Mouse (Mus musculus) heart, embryonic 14.5 days (tissue): ENCODE data around the gene Rfx7. TPM values are rescaled to one million over a fixed set of nuclear protein-coding genes. Genes with fewer than 3 reads are reported as not detected.
"Not testable (repeated sequence)": the region's sequence is repeated elsewhere in the genome, so short reads cannot be mapped to it uniquely, and the experiment has no call there.

Experiments used
- ATAC-seq: fragments of 200-750 bp; cut with Nextera tagmentation; 2 replicates; pipeline ENCODE4 v1.8.0; 2017; ENCODE audit warnings: low read depth, moderate TSS enrichment; ENCODE audit not compliant: insufficient number of reproducible peaks, insufficient read depth, low FRiP score
- H3K27ac ChIP-seq, 2 experiments: fragments of 200-500 bp in 1 of 2; fragments of 300-500 bp in 1 of 2; sonication (generic) in 1 of 2; replicated peaks in 1 of 2; 2 replicates each; pipeline ENCODE4 v1.5.1; 2012 to 2014; ENCODE audit warnings: low read depth in 2 of 2, low read length in 2 of 2, control low read depth in 1 of 2, mild to moderate bottlenecking in 1 of 2, mixed read lengths in 1 of 2; ENCODE audit not compliant: control insufficient read depth in 1 of 2, insufficient read depth in 1 of 2
- H3K27me3 ChIP-seq: fragments of 300-500 bp; sonication (generic); 2 replicates; pipeline ENCODE4 v1.6.1; 2014; ENCODE audit warnings: mild to moderate bottlenecking, low read length, control low read depth; ENCODE audit not compliant: control insufficient read depth, insufficient read depth
- H3K36me3 ChIP-seq: fragments of 300-500 bp; sonication (generic); 2 replicates; pipeline ENCODE4 v1.6.1; 2014; ENCODE audit warnings: mild to moderate bottlenecking, control low read depth, low read length, mixed read lengths; ENCODE audit not compliant: control insufficient read depth, insufficient read depth
- H3K4me1 ChIP-seq, 2 experiments: fragments of 200-500 bp in 1 of 2; fragments of 300-500 bp in 1 of 2; sonication (generic) in 1 of 2; 2 replicates each; pipeline ENCODE4 v1.6.1; 2012 to 2014; ENCODE audit warnings: low read length in 2 of 2, control low read depth in 1 of 2, mixed read lengths in 1 of 2; ENCODE audit not compliant: control insufficient read depth in 2 of 2, insufficient read depth in 2 of 2
- H3K4me2 ChIP-seq: fragments of 300-500 bp; sonication (generic); 2 replicates; pipeline ENCODE4 v1.6.1; 2014; ENCODE audit warnings: mild to moderate bottlenecking, low read length
- H3K4me3 ChIP-seq, 2 experiments: fragments of 200-500 bp in 1 of 2; fragments of 300-500 bp in 1 of 2; sonication (generic) in 1 of 2; 2 replicates each; pipeline ENCODE4 v1.5.1; 2012 to 2014; ENCODE audit warnings: low read length in 2 of 2, mild to moderate bottlenecking in 2 of 2, control low read depth in 1 of 2, low read depth in 1 of 2, moderate library complexity in 1 of 2; ENCODE audit not compliant: control insufficient read depth in 1 of 2, insufficient read depth in 1 of 2
- H3K9ac ChIP-seq: fragments of 300-500 bp; sonication (generic); 2 replicates; pipeline ENCODE4 v1.6.1; 2014; ENCODE audit warnings: mild to moderate bottlenecking, low read length
- H3K9me3 ChIP-seq: fragments of 300-500 bp; sonication (generic); 2 replicates; pipeline ENCODE4 v1.6.1; 2016; ENCODE audit warnings: low read length, control low read depth; ENCODE audit not compliant: control insufficient read depth
- WGBS: fragments of 180-500 bp; shearing (Covaris S2); extraction: QIAGEN DNeasy Blood & Tissue Kit; methylation state at CpG from one replicate; pipeline ENCODE4 v1.1.7; 2014; 5-methylcytosine and 5-hydroxymethylcytosine counted together
- polyA plus RNA-seq: library from polyadenylated mRNA; unstranded; fragments of >200 nt; fragmentation: Nextera tagmentation; extraction: Ambion mirVana; gene quantifications from 2 replicates; pipeline ENCODE4 v1.2.1, GENCODE M21; 2014

Rfx7 gene
- polyA plus RNA-seq, 1 experiment from 2014 or later = 10.7 TPM

DNA sequence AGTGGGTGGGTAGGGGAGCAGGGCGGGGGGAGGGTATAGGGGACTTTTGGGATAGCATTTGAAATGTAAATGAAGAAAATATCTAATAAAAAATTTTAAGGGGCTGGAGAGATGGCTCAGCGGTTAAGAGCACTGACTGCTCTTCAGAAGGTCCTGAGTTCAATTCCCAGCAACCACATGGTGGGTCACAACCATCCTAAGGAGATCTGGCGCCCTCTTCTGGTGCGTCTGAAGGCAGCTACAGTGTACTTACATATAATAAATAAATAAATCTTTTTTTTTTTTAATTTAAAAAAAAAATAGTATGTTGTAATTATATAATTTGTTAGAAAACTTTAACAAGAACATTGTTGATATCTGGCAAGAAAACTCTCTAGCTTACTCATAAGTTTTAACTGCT, 62.6 kb downstream of the Rfx7 start:
- not testable (repeated sequence) for H3K4me2 ChIP-seq, ATAC-seq, H3K4me1 ChIP-seq, H3K9me3 ChIP-seq, H3K27me3 ChIP-seq, H3K9ac ChIP-seq, H3K27ac ChIP-seq, H3K4me3 ChIP-seq
- peaks cover 16% of the 10 kb centered on the region; the same call in 1 of the 2 replicates for H3K36me3 ChIP-seq
- 84% methylated on average over 4 of the region's 4 CpGs for WGBS

DNA sequence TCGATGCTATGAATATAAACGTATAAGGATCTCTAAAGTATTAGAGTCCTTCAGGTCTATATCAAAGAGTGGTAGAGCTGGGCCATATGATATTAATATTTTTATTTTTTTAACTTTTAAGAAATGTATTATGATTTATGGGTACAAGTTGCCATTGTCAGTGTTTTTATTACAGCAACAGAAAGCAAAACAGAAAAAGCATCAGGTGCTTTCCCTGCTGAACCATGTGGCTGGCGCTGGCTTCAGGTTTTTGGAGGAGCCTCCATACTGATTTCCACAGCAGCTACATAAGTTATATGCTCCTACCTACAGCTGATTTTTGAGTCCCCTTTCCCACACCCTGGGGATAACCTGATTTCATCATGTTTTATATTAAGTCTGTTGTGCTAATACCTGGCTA, 68.1 kb downstream of the Rfx7 start:
- ATAC-seq = no peak
- Histone ChIP-seq H3K9me3 (no peaks in the 10 kb centered on the region), H3K27ac (no peak overlapping the region), H3K27me3 (no peaks in the 10 kb centered on the region), H3K4me3 (no peak overlapping the region), H3K4me2 (no peak overlapping the region), H3K4me1 (no peaks in the 10 kb centered on the region), H3K9ac (no peak overlapping the region), H3K36me3 (peaks cover 15% of the 10 kb centered on the region)
- 89% methylated on average over 3 of the region's 3 CpGs for WGBS

DNA sequence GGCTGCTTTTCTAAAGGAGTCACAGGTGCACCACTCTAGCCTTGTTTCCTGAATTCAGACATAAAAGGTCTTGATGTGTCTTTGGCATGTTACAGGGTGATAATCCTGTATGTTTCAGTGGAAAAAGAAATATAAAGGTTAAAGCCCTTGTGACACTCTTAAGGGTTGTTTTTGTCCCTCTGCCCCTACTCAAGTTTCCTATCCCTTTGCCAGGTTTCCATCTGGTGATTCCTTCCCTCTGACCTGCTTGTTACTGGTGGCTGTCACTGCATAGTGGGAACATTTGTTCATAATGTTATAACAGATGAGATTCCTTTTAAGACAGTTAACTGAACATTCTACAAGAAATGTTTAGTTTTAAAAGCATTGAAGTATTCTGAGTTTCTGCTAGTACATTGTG, 77.7 kb downstream of the Rfx7 start:
- H3K27me3 ChIP-seq = no peaks in the 10 kb centered on the region
- no peak overlapping the region for H3K4me2 ChIP-seq
- H3K4me3 ChIP-seq = no peak overlapping the region
- no peaks in the 10 kb centered on the region for H3K4me1 ChIP-seq
- H3K9me3 ChIP-seq = no peaks in the 10 kb centered on the region
- peaks cover 39% of the 10 kb centered on the region for H3K36me3 ChIP-seq
- no peak for ATAC-seq
- H3K9ac ChIP-seq = no peak overlapping the region
- no peak overlapping the region for H3K27ac ChIP-seq

DNA sequence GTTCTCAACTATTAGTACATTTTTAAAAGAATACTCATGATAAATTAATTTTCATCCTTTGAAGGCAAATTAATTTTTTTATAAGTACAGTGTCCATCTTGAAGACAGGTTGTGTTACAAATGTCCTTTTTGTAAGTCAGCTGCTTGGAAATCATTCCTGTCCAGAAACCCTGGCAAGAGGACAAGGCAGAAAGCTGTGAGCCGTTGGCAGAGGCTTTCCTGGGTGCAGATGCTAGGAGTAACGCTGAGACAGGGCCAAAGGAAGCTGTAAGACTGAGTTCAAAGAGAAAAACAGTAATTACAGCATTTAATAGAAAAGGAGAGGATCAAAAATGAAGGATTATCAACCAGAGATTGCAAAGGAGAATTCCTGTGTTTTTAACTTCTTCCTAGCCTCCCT, 81.8 kb downstream of the Rfx7 start:
- Histone ChIP-seq H3K4me3 (no peak overlapping the region), H3K36me3 (peaks cover 62% of the 10 kb centered on the region), H3K27me3 (no peaks in the 10 kb centered on the region), H3K27ac (no peak overlapping the region), H3K9ac (no peak overlapping the region), H3K4me1 (no peaks in the 10 kb centered on the region), H3K4me2 (no peak overlapping the region), H3K9me3 (no peaks in the 10 kb centered on the region)
- ATAC-seq = no peak
- 64% methylated on average over 2 of the region's 2 CpGs for WGBS

DNA sequence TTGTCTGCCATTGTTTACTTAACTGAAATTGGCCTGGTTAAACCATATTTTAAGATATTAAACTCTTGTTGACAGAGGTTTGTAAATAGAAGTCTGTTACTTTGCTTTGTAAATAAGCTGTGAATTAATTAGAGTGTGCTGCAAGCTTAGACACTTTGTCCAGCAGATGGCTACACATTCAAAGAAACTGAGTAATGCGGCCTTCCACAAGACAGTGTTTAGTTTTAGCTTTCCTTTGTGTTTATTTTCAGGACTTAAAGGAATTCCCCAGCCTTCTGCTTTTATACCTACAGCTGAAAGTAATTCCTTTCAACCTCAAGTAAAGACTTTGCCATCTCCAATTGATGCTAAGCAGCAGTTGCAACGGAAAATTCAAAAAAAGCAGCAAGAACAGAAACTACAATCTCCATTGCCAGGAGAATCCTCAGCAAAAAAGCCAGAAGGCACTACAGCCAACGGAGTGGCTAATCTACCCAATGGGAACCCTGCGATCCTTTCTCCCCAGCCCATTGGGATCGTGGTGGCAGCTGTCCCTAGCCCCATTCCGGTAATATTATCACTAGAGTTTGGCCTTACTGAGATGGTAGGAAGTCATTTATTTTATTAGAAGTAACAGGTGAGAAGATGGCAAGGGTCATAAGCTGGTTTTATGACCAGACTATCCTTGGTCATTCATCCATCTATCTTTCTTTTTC, 82.9 kb downstream of the Rfx7 start:
- no peak overlapping the region for H3K4me2 ChIP-seq
- H3K27ac ChIP-seq = no peak overlapping the region
- no peaks in the 10 kb centered on the region for H3K4me1 ChIP-seq
- no peaks in the 10 kb centered on the region for H3K27me3 ChIP-seq
- H3K4me3 ChIP-seq = no peak overlapping the region
- H3K9ac ChIP-seq = no peak overlapping the region; the same call in 1 of the 2 replicates
- 83% methylated on average over 6 of the region's 6 CpGs for WGBS
- H3K36me3 ChIP-seq = peaks cover 64% of the 10 kb centered on the region
- H3K9me3 ChIP-seq = no peaks in the 10 kb centered on the region
- no peak for ATAC-seq

DNA sequence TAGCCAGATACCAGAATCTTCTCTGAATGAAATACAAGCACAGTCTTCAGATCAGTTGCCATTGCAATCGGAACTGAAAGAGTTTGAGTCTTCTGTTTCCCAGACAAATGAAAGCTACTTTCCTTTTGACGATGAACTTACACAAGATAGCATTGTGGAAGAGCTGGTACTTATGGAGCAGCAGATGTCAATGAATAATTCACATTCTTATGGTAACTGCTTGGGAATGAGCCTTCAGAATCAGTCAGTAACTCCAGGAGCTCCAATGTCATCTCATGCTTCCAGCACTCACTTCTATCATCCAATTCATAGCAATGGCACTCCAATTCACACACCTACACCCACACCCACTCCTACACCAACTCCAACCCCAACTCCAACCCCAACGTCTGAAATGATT, 86.0 kb downstream of the Rfx7 start:
- no peak for ATAC-seq
- H3K4me3 ChIP-seq = no peak overlapping the region
- no peak overlapping the region for H3K9ac ChIP-seq
- WGBS = 82% methylated on average over 3 of the region's 3 CpGs
- H3K9me3 ChIP-seq = no peaks in the 10 kb centered on the region
- H3K27me3 ChIP-seq = no peaks in the 10 kb centered on the region
- H3K36me3 ChIP-seq = peaks cover 48% of the 10 kb centered on the region
- no peak overlapping the region for H3K4me2 ChIP-seq
- H3K27ac ChIP-seq = no peak overlapping the region
- H3K4me1 ChIP-seq = no peaks in the 10 kb centered on the region

DNA sequence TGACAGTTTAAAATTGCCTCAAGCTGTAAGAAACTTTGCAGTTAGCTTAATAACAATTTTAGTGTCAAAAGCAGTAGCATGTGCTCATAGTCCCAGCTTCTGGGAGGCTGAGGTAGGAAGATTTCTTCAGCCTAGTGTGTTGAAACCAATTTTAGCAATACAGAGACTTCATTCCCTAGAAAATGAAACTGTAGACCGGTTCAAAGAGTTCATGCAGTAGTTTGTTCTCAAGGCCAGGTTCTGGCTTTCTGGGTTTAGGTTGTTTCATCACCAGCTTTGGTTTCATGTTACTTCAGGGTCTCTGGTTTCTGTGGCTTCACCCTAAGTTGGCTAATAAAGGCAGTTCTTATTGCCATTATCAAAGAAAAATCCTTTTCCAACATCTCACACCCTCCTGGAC, 91.6 kb downstream of the Rfx7 start:
- H3K9ac ChIP-seq = no peak overlapping the region
- no peaks in the 10 kb centered on the region for H3K27me3 ChIP-seq
- no peak overlapping the region for H3K4me3 ChIP-seq
- no peak overlapping the region for H3K27ac ChIP-seq
- peaks cover 3 to 13% of the 10 kb centered on the region in 2 experiments for H3K4me1 ChIP-seq
- WGBS = 97% methylated on average over 1 of the region's 1 CpGs
- no peak overlapping the region for H3K4me2 ChIP-seq
- ATAC-seq = no peak
- H3K9me3 ChIP-seq = no peaks in the 10 kb centered on the region
- H3K36me3 ChIP-seq = peaks cover 18% of the 10 kb centered on the region

DNA sequence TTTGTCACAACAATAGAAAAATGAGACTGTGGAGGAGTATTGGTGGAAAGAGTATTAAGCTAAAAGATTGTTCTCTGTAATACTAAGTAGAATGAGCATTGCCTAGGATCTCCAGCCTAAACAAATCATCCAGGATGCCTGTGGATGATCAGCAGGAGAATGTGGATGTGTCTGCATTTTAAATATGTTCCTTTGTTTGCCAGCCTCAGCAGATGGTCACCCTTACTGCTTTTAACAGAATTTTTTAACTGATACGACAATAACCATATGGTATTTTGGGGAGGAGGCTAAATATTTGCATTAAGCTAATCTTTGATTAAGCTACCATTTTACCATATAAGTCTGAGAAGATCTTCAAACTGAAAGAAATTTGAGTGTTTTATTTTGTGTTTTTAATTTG, 95.6 kb downstream of the Rfx7 start:
- Histone ChIP-seq H3K27me3 (no peaks in the 10 kb centered on the region), H3K4me1 (peaks cover 3 to 23% of the 10 kb centered on the region in 2 experiments), H3K9me3 (no peaks in the 10 kb centered on the region), H3K36me3 (0 out of 2 replicates have a peak, but pooled peaks cover 4% of the 10 kb centered on the region), H3K4me2 (no peak overlapping the region), H3K4me3 (no peak overlapping the region), H3K9ac (no peak overlapping the region), H3K27ac (peak overlapping the region in 1 of 2 experiments; percentile 94; a peak in 2 of 4 replicates)
- 75% methylated on average over 1 of the region's 1 CpGs for WGBS
- ATAC-seq = no peak
